Mouse (Mus musculus): ENCODE results near the gene Tns3. TPM values are rescaled to one million over a fixed set of nuclear protein-coding genes. Genes with fewer than 3 reads are reported as not detected.

Tns3 gene
- total and polyA plus RNA-seq, 3 experiments: not detected

DNA sequence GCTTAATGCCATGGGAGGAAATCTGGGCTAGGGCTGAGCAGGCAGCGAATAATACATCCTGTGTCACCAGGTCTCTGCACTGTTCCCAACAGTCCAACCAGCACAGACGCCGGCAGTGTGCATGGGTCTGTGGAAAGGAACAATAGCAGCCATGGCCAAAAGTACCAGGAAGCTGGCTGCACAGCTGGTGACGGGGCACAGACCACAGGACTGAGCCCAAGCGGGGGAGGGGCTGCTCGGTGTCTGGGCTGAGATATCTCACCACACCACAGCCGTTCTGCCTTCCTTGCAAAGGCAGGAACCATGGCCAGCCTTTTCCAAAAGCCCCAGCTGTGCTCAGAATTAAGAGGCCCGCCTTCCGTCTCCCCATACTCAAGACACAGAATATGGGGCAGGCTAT is 107.3 kb downstream of the Tns3 start:
- DNase-seq (ENCODE audit: low read depth, low spot score): no peak
- TF ChIP-seq MEF2A (IDR thresholded peaks at IDR 0.05; ENCODE audit: extremely low read depth, insufficient replicate concordance, low read depth, low read length, poor library complexity, severe bottlenecking) (no peak), MXI1 (IDR thresholded peaks at IDR 0.05; ENCODE audit: low read depth, low read length) (no peak), NELFE (IDR thresholded peaks at IDR 0.05; ENCODE audit: low read depth, low read length) (no peak), TBP (IDR thresholded peaks at IDR 0.05; ENCODE audit: low read depth, low read length) (no peak), ELF1 (IDR thresholded peaks at IDR 0.05; ENCODE audit: low read depth, low read length) (no peak), TAL1 (IDR thresholded peaks at IDR 0.05; ENCODE audit: low read length) (no peak), NRF1 (IDR thresholded peaks at IDR 0.05; ENCODE audit: insufficient read depth, low read depth, low read length, poor library complexity, severe bottlenecking) (no peak), EP300 (IDR thresholded peaks at IDR 0.05; ENCODE audit: low read depth in 1 of 2, low read length in 2 of 2) (no peak), GATA1 (IDR thresholded peaks at IDR 0.05; ENCODE audit: low read depth, low read length) (no peak)

DNA sequence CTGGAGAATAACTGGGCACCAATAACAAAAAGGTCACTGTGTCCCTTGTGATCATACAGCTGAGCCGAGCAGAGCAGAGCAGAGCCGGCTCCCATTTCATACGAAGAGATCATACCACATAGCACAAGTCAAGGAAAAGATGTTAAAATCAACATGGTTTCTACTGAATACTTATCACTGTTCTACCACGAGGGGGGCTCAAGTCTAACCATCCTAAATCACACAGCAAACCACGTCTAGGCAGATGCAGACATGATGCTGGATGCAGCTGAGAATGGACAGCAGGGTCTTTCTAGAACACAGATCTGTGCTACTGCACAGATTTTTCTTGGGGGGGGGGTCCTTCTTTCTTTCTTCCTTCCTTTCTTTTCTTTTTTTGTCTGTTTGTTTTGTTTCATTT is 112.6 kb downstream of the Tns3 start:
- Histone ChIP-seq H3K9me3 (replicated peaks; ENCODE audit: insufficient read depth, low read length) (no peaks in the 10 kb centered on the region), H3K36me3 (ENCODE audit: control insufficient read depth in 1 of 2, insufficient read depth in 2 of 2, low read length in 2 of 2) (no peaks in the 10 kb centered on the region), H3K27ac (ENCODE audit: control insufficient read depth, low read depth, low read length) (no peak overlapping the region), H3K4me1 (ENCODE audit: control insufficient read depth in 1 of 2, insufficient read depth in 2 of 2, low read length in 2 of 2) (no peaks in the 10 kb centered on the region), H3K27me3 (ENCODE audit: control insufficient read depth in 1 of 2, insufficient read depth in 2 of 2, low read length in 2 of 2) (no peaks in the 10 kb centered on the region), H3K4me3 (ENCODE audit: control insufficient read depth in 1 of 2, insufficient read depth in 1 of 2, low read depth in 2 of 2, low read length in 2 of 2) (no peak overlapping the region), H3K79me2 (ENCODE audit: control insufficient read depth, insufficient read depth, low read length, poor library complexity) (no peaks in the 10 kb centered on the region), H3K9ac (ENCODE audit: control insufficient read depth, low read depth, low read length, poor library complexity, severe bottlenecking) (no peak overlapping the region)
- TF ChIP-seq MXI1 (IDR thresholded peaks at IDR 0.05; ENCODE audit: low read depth, low read length) (no peak), ZC3H11A (IDR thresholded peaks at IDR 0.05; ENCODE audit: low read depth, low read length) (no peak), POLR2AphosphoS5 (IDR thresholded peaks at IDR 0.05; ENCODE audit: borderline replicate concordance, low read depth, low read length) (no peak), BHLHE40 (IDR thresholded peaks at IDR 0.05; ENCODE audit: borderline replicate concordance, low read depth, low read length) (no peak), UBTF (IDR thresholded peaks at IDR 0.05; ENCODE audit: borderline replicate concordance, insufficient read depth, low read depth, low read length) (no peak), MYB (IDR thresholded peaks at IDR 0.05; ENCODE audit: low read depth, low read length) (no peak), POLR2AphosphoS2 (IDR thresholded peaks at IDR 0.05; ENCODE audit: low read length) (no peak), E2F4 (IDR thresholded peaks at IDR 0.05; ENCODE audit: borderline replicate concordance, low read depth, low read length) (no peak), POLR2A (IDR thresholded peaks at IDR 0.05; ENCODE audit: control insufficient read depth in 1 of 2, insufficient read depth in 1 of 2, low read depth in 1 of 2, low read length in 2 of 2, poor library complexity in 1 of 2) (no peak), CHD1 (IDR thresholded peaks at IDR 0.05; ENCODE audit: low read depth, low read length) (no peak)
- no peak for DNase-seq (ENCODE audit: low read depth, low spot score)

More for the DNA sequence above, 107.3 kb downstream of the Tns3 start:
- H3K4me3 ChIP-seq (ENCODE audit: control insufficient read depth in 1 of 2, insufficient read depth in 1 of 2, low read depth in 2 of 2, low read length in 2 of 2): no peak overlapping the region
- H3K27me3 ChIP-seq (ENCODE audit: control insufficient read depth in 1 of 2, insufficient read depth in 2 of 2, low read length in 2 of 2): no peaks in the 10 kb centered on the region
- no peaks in the 10 kb centered on the region for H3K36me3 ChIP-seq (ENCODE audit: control insufficient read depth in 1 of 2, insufficient read depth in 2 of 2, low read length in 2 of 2)
- no peaks in the 10 kb centered on the region for H3K79me2 ChIP-seq (ENCODE audit: control insufficient read depth, insufficient read depth, low read length, poor library complexity)
- no peaks in the 10 kb centered on the region for H3K4me1 ChIP-seq (ENCODE audit: control insufficient read depth in 1 of 2, insufficient read depth in 2 of 2, low read length in 2 of 2)
- H3K27ac ChIP-seq (ENCODE audit: control insufficient read depth, low read depth, low read length): no peak overlapping the region
- no peak overlapping the region for H3K9ac ChIP-seq (ENCODE audit: control insufficient read depth, low read depth, low read length, poor library complexity, severe bottlenecking)
- H3K9me3 ChIP-seq (replicated peaks; ENCODE audit: insufficient read depth, low read length): no peaks in the 10 kb centered on the region

Measured in MEL (cell line).